ENCODE assay signal across 14 mouse cellular contexts in the genomic region with DNA sequence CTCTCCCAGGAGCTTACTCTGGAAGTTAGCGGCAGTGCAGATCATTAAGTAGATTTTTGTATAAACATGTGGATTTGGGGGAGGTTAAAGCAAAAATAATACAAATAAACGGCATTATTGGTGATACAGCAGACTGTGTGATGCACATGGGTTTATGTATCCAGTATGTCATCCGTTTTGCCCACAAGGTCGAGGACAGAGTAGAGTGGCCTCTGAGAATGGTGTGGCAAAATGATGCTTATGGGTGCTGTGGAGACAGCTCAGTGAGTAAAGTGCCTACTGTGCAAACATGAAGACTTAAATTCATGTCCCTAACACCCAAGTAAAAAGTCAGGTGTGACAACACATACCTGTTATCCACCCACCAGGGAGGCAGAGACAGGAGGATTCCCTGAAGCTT. TPM values are rescaled to one million over a fixed set of nuclear protein-coding genes. Genes with fewer than 3 reads are reported as not detected.
A peak's percentile ranks its signal among the peaks of the same experiment; 100 is the strongest.
DNase-seq lines count a peak whose midpoint lies in the region; ATAC-seq and TF ChIP-seq lines count a peak whose summit lies in the region.
"Had no signal": no experiment of that assay in that cellular context is flagged by ENCODE, and none has a peak within 500 bp of the region (broad histone marks: within the 10 kb centered on the region; RNA-seq: fewer than 3 reads in every experiment).

No protein-coding gene starts in this region.

- TF ChIP-seq CTCF in midbrain, postnatal 0 days (IDR thresholded peaks at IDR 0.05), result no peak

- intact Hi-C loops in heart, postnatal 25 days (cut with DNase I), result no loop called here

- ATAC-seq in heart, embryonic 15.5 days (replicated peaks; ENCODE audit: insufficient number of reproducible peaks, insufficient read depth, low FRiP score, low read depth), result no peak
- 0 out of 2 replicates have a peak, but pooled peaks have one; percentile 18 for ATAC-seq in forebrain, embryonic 15.5 days (replicated peaks)
- 0 out of 2 replicates have a peak, but pooled peaks have one; percentile 7 for ATAC-seq in hindbrain, embryonic 15.5 days (ENCODE audit: low FRiP score, low read depth)
- ATAC-seq in midbrain, postnatal 0 days (ENCODE audit: low FRiP score), result peak; percentile 53; the same call in 1 of the 2 replicates

- H3K27ac ChIP-seq in heart, embryonic 15.5 days, result peak overlapping the region; percentile 38; the same call in 1 of the 2 replicates
- H3K27ac ChIP-seq in forebrain, embryonic 15.5 days (replicated peaks), result peak overlapping the region; percentile 68
- peak overlapping the region; percentile 61 for H3K27ac ChIP-seq in hindbrain, embryonic 15.5 days (replicated peaks)
- H3K27ac ChIP-seq in midbrain, postnatal 0 days (ENCODE audit: low read depth, low read length), result peak overlapping the region; percentile 71
- H3K27ac ChIP-seq: liver, embryonic 15.5 days; stomach, embryonic 15.5 days had no signal

- DNase-seq in heart, postnatal 25 days (ENCODE audit: low spot score), result no peak
- DNase-seq in midbrain, postnatal 0 days (ENCODE audit: low spot score), result no peak
- no peak for DNase-seq in kidney, postnatal 4 days
- no peak for DNase-seq in left cerebral cortex, adult 9 months (ENCODE audit: low spot score in 2 of 2)
- DNase-seq: cerebellum, adult 9-11 months; gastrocnemius, postnatal 25 days; kidney, adult 18-20 months; lung, postnatal 36 days; thymus, postnatal 4 days had no signal

- H3K9ac ChIP-seq in heart, embryonic 15.5 days, result no peak overlapping the region
- peak overlapping the region; percentile 7; the same call in 1 of the 2 replicates for H3K9ac ChIP-seq in forebrain, embryonic 15.5 days (replicated peaks)
- H3K9ac ChIP-seq in hindbrain, embryonic 15.5 days, result no peak overlapping the region; the same call in 1 of the 2 replicates
- peak overlapping the region; percentile 33; the same call in 1 of the 2 replicates for H3K9ac ChIP-seq in midbrain, postnatal 0 days (replicated peaks; ENCODE audit: low read length, poor library complexity, severe bottlenecking)
- H3K9ac ChIP-seq: liver, embryonic 15.5 days; stomach, embryonic 15.5 days had no signal

- no peaks in the 10 kb centered on the region for H3K9me3 ChIP-seq in heart, embryonic 15.5 days (replicated peaks)
- H3K9me3 ChIP-seq in forebrain, embryonic 15.5 days, result no peaks in the 10 kb centered on the region
- H3K9me3 ChIP-seq in hindbrain, embryonic 15.5 days, result no peaks in the 10 kb centered on the region
- H3K9me3 ChIP-seq in midbrain, postnatal 0 days (ENCODE audit: low read length), result no peaks in the 10 kb centered on the region
- H3K9me3 ChIP-seq: liver, embryonic 15.5 days; stomach, embryonic 15.5 days had no signal

- WGBS in heart, embryonic 15.5 days, result 64% methylated on average over 4 of the region's 4 CpGs
- 55% methylated on average over 4 of the region's 4 CpGs for WGBS in forebrain, embryonic 15.5 days
- 68% methylated on average over 4 of the region's 4 CpGs for WGBS in hindbrain, embryonic 15.5 days
- 56% methylated on average over 4 of the region's 4 CpGs for WGBS in midbrain, postnatal 0 days

- H3K4me1 ChIP-seq in heart, embryonic 15.5 days (replicated peaks), result peaks cover 7% of the 10 kb centered on the region
- H3K4me1 ChIP-seq in forebrain, embryonic 15.5 days, result peaks cover 13% of the 10 kb centered on the region
- H3K4me1 ChIP-seq in hindbrain, embryonic 15.5 days (replicated peaks), result peaks cover 14% of the 10 kb centered on the region
- 0 out of 2 replicates have a peak, but pooled peaks cover 4% of the 10 kb centered on the region for H3K4me1 ChIP-seq in midbrain, postnatal 0 days (ENCODE audit: insufficient read depth, low read length)
- H3K4me1 ChIP-seq: liver, embryonic 15.5 days; stomach, embryonic 15.5 days had no signal

- peak overlapping the region; percentile 32; the same call in 1 of the 2 replicates for H3K4me3 ChIP-seq in heart, embryonic 15.5 days
- H3K4me3 ChIP-seq in forebrain, embryonic 15.5 days, result peak overlapping the region; percentile 27
- peak overlapping the region; percentile 18 for H3K4me3 ChIP-seq in hindbrain, embryonic 15.5 days
- H3K4me3 ChIP-seq in midbrain, postnatal 0 days (ENCODE audit: low read depth, low read length), result peak overlapping the region; percentile 9; the same call in 1 of the 2 replicates
- H3K4me3 ChIP-seq: liver, embryonic 15.5 days; stomach, embryonic 15.5 days had no signal

- no peaks in the 10 kb centered on the region for H3K27me3 ChIP-seq in heart, embryonic 15.5 days
- no peaks in the 10 kb centered on the region for H3K27me3 ChIP-seq in forebrain, embryonic 15.5 days
- no peaks in the 10 kb centered on the region for H3K27me3 ChIP-seq in hindbrain, embryonic 15.5 days
- H3K27me3 ChIP-seq in midbrain, postnatal 0 days (ENCODE audit: insufficient read depth, low read length), result no peaks in the 10 kb centered on the region
- H3K27me3 ChIP-seq: liver, embryonic 15.5 days; stomach, embryonic 15.5 days had no signal

- no peaks in the 10 kb centered on the region for H3K36me3 ChIP-seq in heart, embryonic 15.5 days
- H3K36me3 ChIP-seq in forebrain, embryonic 15.5 days, result no peaks in the 10 kb centered on the region
- no peaks in the 10 kb centered on the region for H3K36me3 ChIP-seq in hindbrain, embryonic 15.5 days
- no peaks in the 10 kb centered on the region for H3K36me3 ChIP-seq in midbrain, postnatal 0 days (ENCODE audit: insufficient read depth, low read length)
- H3K36me3 ChIP-seq: liver, embryonic 15.5 days; stomach, embryonic 15.5 days had no signal

- H3K4me2 ChIP-seq in heart, embryonic 15.5 days, result peak overlapping the region; percentile 60
- peak overlapping the region; percentile 48 for H3K4me2 ChIP-seq in forebrain, embryonic 15.5 days (replicated peaks)
- peak overlapping the region; percentile 45 for H3K4me2 ChIP-seq in hindbrain, embryonic 15.5 days
- peak overlapping the region; percentile 42 for H3K4me2 ChIP-seq in midbrain, postnatal 0 days (ENCODE audit: low read depth, low read length, poor library complexity, severe bottlenecking)
- H3K4me2 ChIP-seq: liver, embryonic 15.5 days; stomach, embryonic 15.5 days had no signal

RNA-seq across cellular contexts. Expression of a gene that starts 53.9 kb away (rescaled TPM):
- polyA plus RNA-seq in heart, embryonic 15.5 days (2015; fragmentation: Nextera tagmentation; extraction: Ambion mirVana), result 1.0 and 2.1 TPM in 2 replicates
- under 1 TPM; 0.23 to 0.34 TPM for total RNA-seq in heart, postnatal 25 days (2021)
- polyA plus RNA-seq in forebrain, embryonic 15.5 days (2015; fragmentation: Nextera tagmentation; extraction: Ambion mirVana), result 35.3 and 36.9 TPM in 2 replicates
- polyA plus RNA-seq in hindbrain, embryonic 15.5 days (2015; fragmentation: Nextera tagmentation; extraction: Ambion mirVana), result 12.4 and 12.8 TPM in 2 replicates
- total RNA-seq in midbrain, postnatal 0 days (2014; rRNA removed), result 18.5 and 20.4 TPM in 2 replicates
- 10.0 and 11.1 TPM in 2 replicates for polyA plus RNA-seq in midbrain, postnatal 0 days (2015; fragmentation: Nextera tagmentation; extraction: Ambion mirVana)
- total RNA-seq: gastrocnemius, postnatal 25 days had no signal

Comparison
In these comparisons a context has a peak if more than half of its experiments do, and no peak if none do; other contexts are left out.
1. H3K9ac ChIP-seq: peak in forebrain, embryonic 15.5 days (single experiment) and midbrain, postnatal 0 days (single experiment); none in heart, embryonic 15.5 days (single experiment) and hindbrain, embryonic 15.5 days (single experiment).
2. Peak in every context shown above with its lines, with median percentiles within 50 percentile points of each other: H3K27ac ChIP-seq, H3K4me2 ChIP-seq and H3K4me3 ChIP-seq.